Mouse (Mus musculus): ENCODE results near the gene Zfp784.
A peak's percentile ranks its signal among the peaks of the same experiment; 100 is the strongest.

- TF ChIP-seq CTCF (IDR thresholded peaks at IDR 0.05; ENCODE audit: control insufficient read depth, insufficient read depth, insufficient replicate concordance, low read depth, low read length): no peak
- TF ChIP-seq POLR2A (IDR thresholded peaks at IDR 0.05; ENCODE audit: control insufficient read depth, low read depth, low read length): 0 out of 2 replicates have a peak, but pooled peaks have one; percentile 1
Observed at GRCm38 (mm10) chr7:5056651-5057263, 18.5 kb upstream of the Zfp784 start.

Measured in testis, adult 2 months (tissue).